Mouse (Mus musculus): ENCODE results near the gene Hmx3. TPM values are rescaled to one million over a fixed set of nuclear protein-coding genes. Genes with fewer than 3 reads are reported as not detected.

The Hmx3 gene
- polyA plus RNA-seq, 1 experiment from 2014 or later, result 0.92 TPM

- WGBS, result 5% methylated on average over 3 of the region's 3 CpGs
- peaks cover 10% of the 10 kb centered on the region for H3K4me1 ChIP-seq
Observed at GRCm38 (mm10) chr7:131548473-131548872, 5.8 kb downstream of the Hmx3 start, which contains the start of gene Hmx2. Gene Hmx2, plus strand, starts transcription at chr7:131548773.

GRCm38 (mm10) chr7:131551471-131551870 lies 8.8 kb downstream of the Hmx3 start:
- no peak overlapping the region for H3K9ac ChIP-seq (replicated peaks)
- ATAC-seq (replicated peaks), result no peak
- no peak overlapping the region for H3K4me2 ChIP-seq (replicated peaks)
- peaks cover 23% of the 10 kb centered on the region for H3K4me1 ChIP-seq
- H3K36me3 ChIP-seq, result no peaks in the 10 kb centered on the region
- no peak overlapping the region for H3K27ac ChIP-seq (replicated peaks)
- H3K27me3 ChIP-seq, result peaks cover 97% of the 10 kb centered on the region
- WGBS, result 0% methylated on average over 4 of the region's 4 CpGs
- no peak overlapping the region for H3K4me3 ChIP-seq
- no peaks in the 10 kb centered on the region for H3K9me3 ChIP-seq

More at GRCm38 (mm10) chr7:131548473-131548872, 5.8 kb downstream of the Hmx3 start, which contains the start of gene Hmx2:
- no peak within 1 kb of the TSS for H3K4me2 ChIP-seq (replicated peaks)
- H3K27me3 ChIP-seq, result peaks cover 98% of the 10 kb centered on the region
- no peak within 1 kb of the TSS for H3K4me3 ChIP-seq
- H3K9me3 ChIP-seq, result no peaks in the 10 kb centered on the region
- no peaks in the 10 kb centered on the region for H3K36me3 ChIP-seq
- no peak for ATAC-seq (replicated peaks)
- H3K27ac ChIP-seq (replicated peaks), result no peak within 1 kb of the TSS
- H3K9ac ChIP-seq (replicated peaks), result no peak within 1 kb of the TSS

GRCm38 (mm10) chr7:131551931-131552741 lies 9.5 kb downstream of the Hmx3 start:
- H3K9me3 ChIP-seq, result no peaks in the 10 kb centered on the region
- H3K9ac ChIP-seq (replicated peaks), result no peak overlapping the region
- H3K4me3 ChIP-seq, result no peak overlapping the region
- no peak overlapping the region for H3K4me2 ChIP-seq (replicated peaks)
- peaks cover 97% of the 10 kb centered on the region for H3K27me3 ChIP-seq
- H3K27ac ChIP-seq (replicated peaks), result no peak overlapping the region
- WGBS, result under 1% methylated on average over 42 of the region's 42 CpGs
- peaks cover 26% of the 10 kb centered on the region for H3K4me1 ChIP-seq
- no peaks in the 10 kb centered on the region for H3K36me3 ChIP-seq
- ATAC-seq (replicated peaks), result no peak

GRCm38 (mm10) chr7:131552781-131553180 lies 10.1 kb downstream of the Hmx3 start:
- H3K36me3 ChIP-seq, result no peaks in the 10 kb centered on the region
- ATAC-seq (replicated peaks), result no peak
- H3K9me3 ChIP-seq, result no peaks in the 10 kb centered on the region
- no peak overlapping the region for H3K27ac ChIP-seq (replicated peaks)
- no peak overlapping the region for H3K9ac ChIP-seq (replicated peaks)
- WGBS, result under 1% methylated on average over 5 of the region's 5 CpGs
- peaks cover 26% of the 10 kb centered on the region for H3K4me1 ChIP-seq
- H3K27me3 ChIP-seq, result peaks cover 97% of the 10 kb centered on the region
- no peak overlapping the region for H3K4me3 ChIP-seq
- no peak overlapping the region for H3K4me2 ChIP-seq (replicated peaks)

GRCm38 (mm10) chr7:131553771-131554175 lies 11.1 kb downstream of the Hmx3 start:
- WGBS, result 0% methylated on average over 38 of the region's 39 CpGs
- H3K27ac ChIP-seq (replicated peaks), result no peak overlapping the region
- H3K4me2 ChIP-seq (replicated peaks), result peak overlapping the region; percentile 31
- H3K4me3 ChIP-seq, result peak overlapping the region; percentile 22
- no peak; the same call in 1 of the 2 replicates for ATAC-seq (replicated peaks)
- H3K9ac ChIP-seq (replicated peaks), result no peak overlapping the region
- H3K36me3 ChIP-seq, result no peaks in the 10 kb centered on the region
- peaks cover 97% of the 10 kb centered on the region for H3K27me3 ChIP-seq
- no peaks in the 10 kb centered on the region for H3K9me3 ChIP-seq
- peaks cover 26% of the 10 kb centered on the region for H3K4me1 ChIP-seq

GRCm38 (mm10) chr7:131554341-131555180 lies 11.9 kb downstream of the Hmx3 start:
- Histone ChIP-seq H3K27me3 (peaks cover 98% of the 10 kb centered on the region), H3K4me3 (peak overlapping the region; percentile 22), H3K9ac (replicated peaks) (no peak overlapping the region), H3K27ac (replicated peaks) (no peak overlapping the region), H3K9me3 (no peaks in the 10 kb centered on the region), H3K36me3 (no peaks in the 10 kb centered on the region), H3K4me2 (replicated peaks) (peak overlapping the region; percentile 31), H3K4me1 (peaks cover 26% of the 10 kb centered on the region)
- ATAC-seq (replicated peaks), result 0 out of 2 replicates have a peak, but pooled peaks have one; percentile 27
- under 1% methylated on average over 45 of the region's 45 CpGs for WGBS

- Histone ChIP-seq H3K36me3 (no peaks in the 10 kb centered on the region), H3K4me1 (peaks cover 26% of the 10 kb centered on the region), H3K9ac (replicated peaks) (no peak overlapping the region), H3K27me3 (peaks cover 90% of the 10 kb centered on the region), H3K4me2 (replicated peaks) (no peak overlapping the region), H3K9me3 (no peaks in the 10 kb centered on the region), H3K4me3 (peak overlapping the region; percentile 10; the same call in 1 of the 2 replicates), H3K27ac (replicated peaks) (no peak overlapping the region)
- WGBS, result under 1% methylated on average over 68 of the region's 68 CpGs
- ATAC-seq (replicated peaks), result no peak
Observed at GRCm38 (mm10) chr7:131555301-131556081, 12.8 kb downstream of the Hmx3 start.

GRCm38 (mm10) chr7:131556116-131556515 lies 13.4 kb downstream of the Hmx3 start:
- Histone ChIP-seq H3K9me3 (no peaks in the 10 kb centered on the region), H3K4me2 (replicated peaks) (no peak overlapping the region), H3K36me3 (no peaks in the 10 kb centered on the region), H3K9ac (replicated peaks) (no peak overlapping the region), H3K4me1 (peaks cover 31% of the 10 kb centered on the region), H3K4me3 (no peak overlapping the region), H3K27ac (replicated peaks) (no peak overlapping the region), H3K27me3 (peaks cover 83% of the 10 kb centered on the region)
- ATAC-seq (replicated peaks), result no peak
- 2% methylated on average over 9 of the region's 9 CpGs for WGBS

- Histone ChIP-seq H3K27ac (replicated peaks) (no peak overlapping the region), H3K36me3 (0 out of 2 replicates have a peak, but pooled peaks cover under 1% of the 10 kb centered on the region), H3K9ac (replicated peaks) (no peak overlapping the region), H3K27me3 (peaks cover 77% of the 10 kb centered on the region), H3K4me2 (replicated peaks) (no peak overlapping the region), H3K4me3 (no peak overlapping the region), H3K4me1 (peaks cover 36% of the 10 kb centered on the region), H3K9me3 (no peaks in the 10 kb centered on the region)
- ATAC-seq (replicated peaks), result no peak
- 1% methylated on average over 37 of the region's 37 CpGs for WGBS
Observed at GRCm38 (mm10) chr7:131556541-131557271, 14.0 kb downstream of the Hmx3 start.

- H3K4me2 ChIP-seq (replicated peaks), result no peak overlapping the region
- peaks cover 67% of the 10 kb centered on the region for H3K27me3 ChIP-seq
- peaks cover 45% of the 10 kb centered on the region for H3K4me1 ChIP-seq
- H3K27ac ChIP-seq (replicated peaks), result no peak overlapping the region
- no peaks in the 10 kb centered on the region for H3K9me3 ChIP-seq
- ATAC-seq (replicated peaks), result no peak
- peaks cover 10% of the 10 kb centered on the region for H3K36me3 ChIP-seq
- H3K9ac ChIP-seq (replicated peaks), result no peak overlapping the region
- no peak overlapping the region for H3K4me3 ChIP-seq
- WGBS, result 33% methylated on average over 2 of the region's 2 CpGs
Observed at GRCm38 (mm10) chr7:131557751-131558150, 15.1 kb downstream of the Hmx3 start.
